Mouse (Mus musculus) retina, postnatal 1 day (tissue): ENCODE data around the gene Sik3.
"Not testable (repeated sequence)": the region's sequence is repeated elsewhere in the genome, so short reads cannot be mapped to it uniquely, and the experiment has no call there.

Source experiments
- DNase-seq: peaks from one replicate; pipeline ENCODE4 v3.0.0-alpha.2; 2012

The Sik3 gene

GRCm38 (mm10) chr9:46061696-46062425 is 49.2 kb downstream of the Sik3 start:
- DNase-seq, result peak; percentile 27

- DNase-seq, result no peak
Observed at GRCm38 (mm10) chr9:46064331-46064730, 51.7 kb downstream of the Sik3 start.

GRCm38 (mm10) chr9:46066711-46067110 is 54.1 kb downstream of the Sik3 start:
- no peak for DNase-seq

- DNase-seq, result peak; percentile 33
Observed at GRCm38 (mm10) chr9:46067691-46068090, 55.1 kb downstream of the Sik3 start.

GRCm38 (mm10) chr9:46069013-46069412 is 56.4 kb downstream of the Sik3 start:
- DNase-seq, result no peak

- no peak for DNase-seq
Observed at GRCm38 (mm10) chr9:46072101-46072835, 59.6 kb downstream of the Sik3 start.

GRCm38 (mm10) chr9:46073443-46073842 is 60.8 kb downstream of the Sik3 start:
- DNase-seq, result no peak

GRCm38 (mm10) chr9:46075578-46075977 is 63.0 kb downstream of the Sik3 start:
- peak; percentile 36 for DNase-seq

- DNase-seq, result no peak
Observed at GRCm38 (mm10) chr9:46082381-46082821, 69.8 kb downstream of the Sik3 start.

- DNase-seq, result no peak
Observed at GRCm38 (mm10) chr9:46083490-46083893, 70.9 kb downstream of the Sik3 start.

- no peak for DNase-seq
Observed at GRCm38 (mm10) chr9:46085898-46086297, 73.3 kb downstream of the Sik3 start.

GRCm38 (mm10) chr9:46086826-46087225 is 74.2 kb downstream of the Sik3 start:
- no peak for DNase-seq

GRCm38 (mm10) chr9:46087461-46087860 is 74.8 kb downstream of the Sik3 start:
- no peak for DNase-seq

GRCm38 (mm10) chr9:46088722-46089121 is 76.1 kb downstream of the Sik3 start:
- DNase-seq, result no peak

GRCm38 (mm10) chr9:46090066-46090465 is 77.4 kb downstream of the Sik3 start:
- no peak for DNase-seq

- not testable (repeated sequence) for DNase-seq
Observed at GRCm38 (mm10) chr9:46091157-46091556, 78.5 kb downstream of the Sik3 start.

- DNase-seq, result no peak
Observed at GRCm38 (mm10) chr9:46092633-46093032, 80.0 kb downstream of the Sik3 start.

- no peak for DNase-seq
Observed at GRCm38 (mm10) chr9:46098360-46098985, 85.9 kb downstream of the Sik3 start.

GRCm38 (mm10) chr9:46099107-46099506 is 86.5 kb downstream of the Sik3 start:
- no peak for DNase-seq

- no peak for DNase-seq
Observed at GRCm38 (mm10) chr9:46103154-46103553, 90.5 kb downstream of the Sik3 start.

GRCm38 (mm10) chr9:46106105-46106504 is 93.5 kb downstream of the Sik3 start:
- no peak for DNase-seq

- DNase-seq, result no peak
Observed at GRCm38 (mm10) chr9:46110648-46111047, 98.0 kb downstream of the Sik3 start.

- no peak for DNase-seq
Observed at GRCm38 (mm10) chr9:46111334-46111733, 98.7 kb downstream of the Sik3 start.

GRCm38 (mm10) chr9:46112246-46112645 is 99.6 kb downstream of the Sik3 start:
- DNase-seq, result peak; percentile 29
